Mouse (Mus musculus) spleen, postnatal 14 days (tissue): ENCODE results near the gene Atp6ap1.

Experiments used
- DNase-seq, 2 experiments: peaks; one replicate each; pipeline ENCODE4 v3.0.0; 2021 to 2022; ENCODE audit warnings: low spot score in 2 of 2

The Atp6ap1 gene

DNA sequence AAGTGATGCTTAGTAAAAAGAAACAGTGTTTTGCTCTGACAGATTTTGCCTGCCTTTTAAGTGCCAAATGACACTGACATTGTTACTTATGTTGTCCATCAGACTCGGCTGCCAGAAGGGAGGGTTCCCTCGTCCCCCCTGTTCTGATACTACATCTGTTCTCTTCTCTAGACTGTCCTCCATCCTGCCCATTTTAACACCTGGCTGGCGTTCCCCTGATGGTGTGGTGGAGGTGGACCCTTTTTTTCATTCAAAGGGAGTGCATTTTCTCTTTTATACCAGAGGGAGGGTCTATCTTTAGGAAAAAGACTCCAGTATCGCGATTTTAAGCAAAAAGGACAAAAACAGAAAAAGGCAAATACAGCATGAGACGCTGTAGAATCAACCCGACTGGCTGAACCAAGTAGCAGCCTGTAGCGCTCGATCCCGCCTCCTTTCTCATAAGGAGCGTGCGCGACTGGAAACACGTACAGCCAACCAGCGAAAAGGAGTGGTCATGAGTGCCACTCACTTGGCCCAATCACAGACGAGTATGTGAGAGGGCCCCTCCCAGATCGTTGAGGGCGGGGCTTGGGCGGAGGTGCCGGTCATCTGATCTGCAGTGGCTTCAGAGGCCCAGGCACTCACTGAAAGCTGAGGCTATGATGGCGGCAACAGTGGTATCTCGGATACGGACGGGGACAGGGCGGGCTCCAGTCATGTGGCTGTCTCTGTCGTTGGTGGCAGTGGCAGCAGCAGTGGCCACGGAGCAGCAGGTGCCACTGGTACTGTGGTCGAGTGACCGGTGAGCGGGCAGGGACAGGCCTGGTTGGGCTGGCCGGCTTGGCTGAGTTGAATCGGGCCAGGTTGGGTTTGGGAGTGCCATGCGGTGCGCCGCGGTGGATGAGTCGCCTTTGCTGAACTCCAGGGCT, at the start of gene Atp6ap1:
Gene Atp6ap1, plus strand, starts transcription at position 560 of the 911 bp plus-strand sequence.
- peak; percentile 86 to 87 for DNase-seq

DNA sequence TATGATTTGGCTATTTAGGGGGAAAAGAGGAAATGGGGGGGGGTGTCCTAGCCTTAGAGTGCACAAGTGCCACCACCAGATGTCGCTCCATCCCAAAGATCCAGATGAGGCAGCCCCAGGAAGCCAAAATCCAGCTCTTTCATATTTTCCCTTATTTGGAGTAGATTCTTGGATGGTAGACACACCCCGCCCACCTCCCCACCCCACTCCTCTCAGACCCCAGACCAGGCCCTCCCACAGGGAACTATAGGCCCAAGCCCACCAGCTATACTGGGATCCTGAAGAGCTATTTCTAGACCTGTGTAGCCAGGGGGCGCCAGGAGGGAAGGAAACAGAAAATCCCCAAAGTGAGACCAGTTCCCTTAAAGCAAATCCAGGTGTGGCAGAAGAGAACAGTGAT, 48.2 kb upstream of the Atp6ap1 start:
- DNase-seq, result peak; percentile 23 to 46

DNA sequence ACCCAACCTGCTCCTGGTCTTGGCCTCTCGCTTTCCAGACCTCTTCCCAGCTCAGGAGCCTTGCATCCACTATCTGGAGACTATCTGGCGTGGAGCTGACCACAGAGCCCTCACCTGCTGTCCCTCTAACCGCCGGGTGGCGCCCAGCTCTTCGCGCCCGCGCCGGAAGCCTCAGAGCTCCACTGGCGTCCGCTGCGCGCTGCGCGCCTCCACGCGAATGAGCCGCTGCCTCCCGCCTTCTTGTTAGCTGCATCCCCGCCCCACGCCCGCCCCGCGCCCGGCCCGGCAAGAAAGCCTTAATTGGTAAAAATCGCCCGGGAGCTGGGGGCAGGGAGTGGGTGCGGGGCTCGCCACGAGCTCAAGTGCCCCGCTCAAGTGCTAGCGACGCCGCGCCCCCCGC, 47.3 kb upstream of the Atp6ap1 start, which contains the start of gene Flna:
Gene Flna, minus strand, starts transcription at position 206 of the 400 bp plus-strand sequence.
- DNase-seq, result peak; percentile 23 to 59

DNA sequence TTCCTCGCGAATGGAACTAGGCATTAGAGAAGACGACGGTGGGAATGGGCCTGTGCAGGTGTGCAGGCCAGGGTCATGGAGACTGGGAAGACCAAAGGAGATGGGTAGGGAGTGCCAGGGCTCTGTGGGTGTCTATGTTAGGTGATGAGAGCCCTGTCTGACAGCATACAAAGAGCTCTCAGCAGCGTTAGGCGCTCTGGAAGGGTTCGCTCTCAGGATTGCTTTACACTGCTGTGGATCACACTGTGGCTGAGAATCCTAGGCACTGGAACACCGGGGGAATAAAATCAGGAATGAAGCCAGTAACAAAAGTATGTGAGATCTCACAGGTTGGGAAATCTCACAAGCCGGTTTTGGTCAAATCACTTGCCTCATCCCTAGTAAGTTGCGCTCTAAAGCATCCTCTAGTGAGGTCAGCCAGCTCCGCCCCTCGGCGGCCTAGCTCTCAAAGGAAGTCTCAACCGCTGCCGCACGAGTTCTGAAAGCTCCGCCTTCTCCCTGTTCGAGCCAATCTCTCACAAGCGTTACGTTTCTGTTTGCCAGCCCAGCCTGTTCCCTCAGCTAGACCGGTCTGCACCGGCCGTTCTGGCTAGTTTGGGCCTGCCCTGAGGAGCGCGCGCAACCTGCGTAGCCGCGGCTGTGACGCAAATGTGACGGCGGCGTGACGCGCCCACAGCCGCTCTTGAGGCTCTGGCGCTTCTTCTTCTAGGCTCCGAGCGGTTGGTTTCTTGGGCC, 42.6 kb upstream of the Atp6ap1 start, which contains the start of gene Emd:
Gene Emd, plus strand, starts transcription at position 535 of the 735 bp plus-strand sequence.
- DNase-seq, result peak; percentile 72 to 78

DNA sequence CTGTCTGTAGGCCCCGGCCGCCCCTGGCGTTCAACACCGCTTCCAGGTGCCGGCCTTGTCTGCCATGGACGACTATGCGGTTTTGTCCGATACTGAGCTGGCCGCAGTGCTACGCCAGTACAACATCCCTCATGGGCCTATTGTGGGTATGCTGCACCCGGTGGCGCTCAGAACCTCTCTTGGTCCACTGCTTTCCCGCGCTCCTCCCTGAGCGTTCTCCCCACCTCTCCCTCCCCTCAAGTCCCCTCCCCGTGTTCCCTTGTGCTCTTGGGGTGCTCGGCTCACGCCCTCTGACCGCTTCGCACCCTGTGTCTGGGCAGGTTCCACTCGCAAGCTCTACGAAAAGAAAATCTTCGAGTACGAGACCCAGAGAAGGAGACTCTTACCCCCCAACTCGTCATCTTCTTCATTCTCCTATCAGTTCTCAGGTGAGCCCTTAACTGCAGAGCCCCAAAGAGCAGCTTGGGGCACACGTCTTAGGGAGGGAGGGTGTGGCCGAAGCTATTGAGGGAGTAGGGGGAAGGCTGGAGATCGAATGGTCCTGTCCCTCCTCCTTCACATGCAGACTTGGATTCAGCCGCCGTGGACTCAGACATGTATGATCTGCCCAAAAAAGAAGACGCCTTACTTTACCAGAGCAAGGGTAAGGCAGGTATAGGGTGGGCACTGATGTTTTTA, 41.9 kb upstream of the Atp6ap1 start:
- DNase-seq, result no peak

DNA sequence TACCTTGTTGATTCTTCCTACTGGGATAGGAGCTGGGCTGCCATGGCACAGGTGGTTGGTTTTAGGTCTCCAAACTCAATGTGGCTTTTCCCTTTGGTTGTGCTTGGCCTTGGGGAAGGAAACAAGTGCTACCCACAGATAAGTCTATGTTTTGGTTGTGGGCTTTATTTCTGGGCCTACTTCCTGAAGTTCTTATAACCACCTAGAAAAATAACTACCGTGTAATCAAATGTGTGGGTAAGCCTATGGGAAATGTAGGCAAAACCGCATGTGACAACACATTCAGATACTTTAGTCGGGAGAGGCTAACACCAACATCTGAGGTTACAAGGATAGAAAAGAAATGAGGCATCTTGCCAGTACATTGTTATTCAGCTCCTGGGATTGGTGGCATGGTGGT, 39.2 kb upstream of the Atp6ap1 start:
- no peak for DNase-seq

DNA sequence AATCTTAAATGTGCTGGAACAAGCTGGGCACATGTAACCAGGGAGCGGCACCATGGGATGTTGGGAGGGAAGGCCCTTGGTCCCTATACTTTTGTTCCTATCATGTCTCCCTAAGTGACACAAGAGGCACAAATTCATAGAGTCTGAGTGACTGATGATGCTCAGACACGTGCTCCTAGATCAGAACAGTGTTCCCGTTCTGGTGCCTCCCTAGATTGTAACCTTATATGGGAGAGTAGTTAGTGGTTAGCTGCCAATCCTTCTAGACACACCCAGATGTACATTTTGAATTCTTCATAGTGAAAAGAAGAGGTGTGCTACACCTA, 27.2 kb upstream of the Atp6ap1 start:
- no peak for DNase-seq

DNA sequence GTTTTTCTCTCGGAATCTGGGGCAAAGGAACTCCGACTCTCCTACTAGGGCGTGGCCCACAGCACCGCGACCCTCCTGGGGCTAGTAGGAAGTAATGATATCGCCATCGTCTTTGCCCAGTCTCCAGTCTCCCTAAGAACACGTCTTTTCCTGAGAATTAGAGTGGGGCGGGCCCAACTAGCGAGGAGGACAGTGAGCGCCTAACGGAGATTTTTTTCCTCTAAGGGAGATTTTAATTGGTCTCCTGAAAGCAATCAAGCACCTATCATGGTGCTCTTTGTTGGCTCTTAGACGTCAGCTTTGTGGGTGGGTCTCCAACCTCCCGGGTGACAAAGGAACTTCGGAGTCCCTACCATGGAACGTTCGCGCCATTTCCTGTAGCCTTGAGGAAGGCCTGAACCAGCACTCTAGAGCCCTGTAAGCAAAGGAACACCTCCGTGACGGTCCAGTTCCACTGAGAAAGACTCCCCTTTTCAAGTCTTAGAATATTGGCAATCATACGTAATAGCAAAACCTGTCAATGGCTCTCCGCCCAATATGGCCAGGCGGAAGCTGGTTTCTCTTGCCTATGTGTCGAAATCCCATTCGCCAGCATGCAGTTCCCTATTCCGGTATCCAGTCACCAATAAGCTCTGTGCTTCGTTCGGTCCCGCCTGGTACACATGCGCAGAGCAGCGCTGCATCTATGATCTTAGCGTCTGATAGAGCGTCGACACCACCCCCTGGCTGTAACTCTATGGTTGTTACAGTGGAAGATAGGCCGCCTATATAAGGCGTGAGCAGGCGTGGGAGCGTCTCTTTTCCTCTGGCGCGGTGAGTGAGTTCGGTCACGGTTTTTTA, 26.6 kb upstream of the Atp6ap1 start, which contains the start of gene Rpl10:
Gene Rpl10, plus strand, starts transcription at position 751 of the 840 bp plus-strand sequence.
- DNase-seq, result peak; percentile 69 to 77

DNA sequence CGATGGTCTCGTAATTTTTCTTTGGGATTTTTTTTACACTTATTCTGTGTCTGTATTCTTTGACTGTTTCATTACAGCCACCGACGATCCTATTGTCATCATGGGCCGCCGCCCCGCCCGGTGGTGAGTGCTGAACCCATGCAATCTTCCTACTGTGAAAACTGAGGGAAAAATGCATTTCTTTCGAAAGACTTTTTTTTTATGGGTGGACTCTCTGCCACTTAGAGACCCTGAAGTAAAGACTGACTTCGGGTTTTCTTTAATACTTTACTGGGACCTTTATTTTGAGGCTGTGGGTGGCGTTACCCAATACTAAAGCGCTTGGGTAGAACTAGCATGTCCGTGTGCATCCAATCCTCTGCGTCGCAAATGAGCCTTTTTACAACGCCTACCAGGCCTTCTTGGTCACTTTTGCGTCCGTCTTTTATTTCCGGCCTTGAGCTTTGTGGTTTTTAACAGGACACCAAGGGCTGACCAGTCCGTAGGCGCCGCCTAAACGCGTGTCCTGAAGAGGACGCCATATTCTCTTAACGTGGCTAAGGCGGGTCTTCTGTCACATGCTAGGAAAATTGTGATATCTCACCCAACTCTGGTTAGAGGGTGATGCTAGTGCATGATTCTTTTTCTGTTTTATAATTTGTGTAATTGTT, 25.9 kb upstream of the Atp6ap1 start:
- no peak for DNase-seq

DNA sequence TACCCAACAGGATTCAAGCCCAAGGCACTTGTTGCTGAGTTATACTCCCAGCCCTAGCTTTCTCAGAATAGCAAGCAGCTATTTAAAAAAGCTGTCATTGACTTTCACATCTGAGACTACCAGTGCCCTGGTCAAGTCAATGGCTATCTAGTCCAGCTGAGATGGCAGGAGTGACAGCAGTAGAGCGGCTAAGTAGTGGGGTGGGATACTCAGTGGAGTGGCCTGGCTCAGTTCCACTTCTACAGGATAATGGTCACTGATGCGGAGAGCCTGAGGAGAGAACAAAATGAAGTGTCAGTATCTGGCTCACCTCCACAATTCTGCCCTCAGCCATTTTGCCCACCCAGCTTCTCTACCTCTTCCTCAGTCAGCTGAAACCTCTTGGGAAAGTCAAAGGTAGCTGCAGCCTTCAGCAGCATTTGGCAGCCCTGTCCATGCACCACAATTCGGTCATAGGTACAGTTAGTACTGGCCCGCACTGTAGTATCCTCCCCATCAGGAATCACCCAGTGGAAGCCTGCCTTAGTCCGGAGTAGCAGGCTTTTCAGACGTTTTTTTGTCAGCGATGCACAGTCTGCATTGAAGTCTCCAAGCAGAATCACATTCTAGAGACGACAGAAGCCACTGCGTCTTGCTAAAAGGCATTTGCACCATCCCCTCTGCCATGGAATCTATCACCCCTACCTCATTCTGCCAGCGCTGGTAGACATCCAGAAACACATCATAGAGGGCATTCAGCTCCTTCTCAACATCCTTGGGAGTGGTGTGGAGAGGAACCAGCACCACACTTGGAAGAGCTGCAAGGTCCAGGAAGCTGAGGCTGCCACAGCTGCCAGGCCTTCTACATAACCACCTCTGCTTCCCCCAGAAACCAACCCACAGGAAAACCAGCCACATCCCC, 23.2 kb upstream of the Atp6ap1 start:
- DNase-seq, result no peak

DNA sequence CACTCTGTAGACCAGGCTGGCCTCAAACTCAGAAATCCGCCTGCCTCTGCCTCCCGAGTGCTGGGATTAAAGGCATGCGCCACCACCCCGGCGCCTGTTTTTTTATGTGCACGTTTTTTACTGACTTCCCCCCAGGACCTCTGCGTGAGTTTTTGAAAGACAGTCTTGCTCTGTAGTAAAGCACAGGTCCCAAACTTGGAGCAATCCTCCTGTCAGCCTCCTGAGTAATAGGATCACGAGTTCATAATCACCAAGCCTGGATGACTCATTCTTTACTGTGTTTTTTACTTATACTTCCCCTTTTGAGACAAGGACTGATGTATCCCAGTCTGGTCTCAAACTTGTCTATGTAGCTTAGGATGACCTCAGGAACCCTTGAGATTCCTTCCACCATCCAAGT, 19.0 kb upstream of the Atp6ap1 start:
- no peak for DNase-seq

DNA sequence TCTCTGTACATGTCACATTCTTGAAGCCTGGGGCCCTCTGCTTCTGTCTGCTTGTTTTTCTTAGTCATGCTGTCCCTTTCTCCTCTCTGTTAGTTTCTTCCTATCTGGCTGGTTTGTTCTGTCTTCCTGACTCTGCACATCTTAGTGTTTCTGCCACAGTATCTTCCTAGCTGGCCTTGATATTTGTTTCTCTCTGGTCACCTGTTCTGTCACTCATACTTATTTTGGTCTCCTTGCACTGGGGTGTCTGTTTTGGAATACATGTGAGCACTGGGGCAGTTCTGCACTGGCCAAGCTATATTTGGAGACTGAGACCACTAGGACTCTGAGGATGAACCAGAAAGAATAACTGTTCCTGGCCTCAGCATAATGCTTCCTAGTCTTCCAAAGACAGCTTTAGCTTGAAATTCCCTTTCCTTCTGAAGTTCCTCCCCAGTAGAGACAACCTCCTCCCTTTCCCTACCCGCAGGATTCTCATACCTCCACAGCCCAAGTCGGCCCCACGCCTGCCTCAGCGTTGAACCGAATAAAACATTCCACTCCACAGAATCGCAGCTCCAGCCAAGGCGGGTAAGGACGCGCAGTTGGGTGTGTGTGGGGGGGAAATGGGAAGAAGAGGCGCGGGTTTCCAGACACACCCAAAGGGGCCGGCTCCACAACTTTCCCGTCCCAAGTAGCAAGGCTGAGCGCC, 15.7 kb upstream of the Atp6ap1 start:
- no peak for DNase-seq

DNA sequence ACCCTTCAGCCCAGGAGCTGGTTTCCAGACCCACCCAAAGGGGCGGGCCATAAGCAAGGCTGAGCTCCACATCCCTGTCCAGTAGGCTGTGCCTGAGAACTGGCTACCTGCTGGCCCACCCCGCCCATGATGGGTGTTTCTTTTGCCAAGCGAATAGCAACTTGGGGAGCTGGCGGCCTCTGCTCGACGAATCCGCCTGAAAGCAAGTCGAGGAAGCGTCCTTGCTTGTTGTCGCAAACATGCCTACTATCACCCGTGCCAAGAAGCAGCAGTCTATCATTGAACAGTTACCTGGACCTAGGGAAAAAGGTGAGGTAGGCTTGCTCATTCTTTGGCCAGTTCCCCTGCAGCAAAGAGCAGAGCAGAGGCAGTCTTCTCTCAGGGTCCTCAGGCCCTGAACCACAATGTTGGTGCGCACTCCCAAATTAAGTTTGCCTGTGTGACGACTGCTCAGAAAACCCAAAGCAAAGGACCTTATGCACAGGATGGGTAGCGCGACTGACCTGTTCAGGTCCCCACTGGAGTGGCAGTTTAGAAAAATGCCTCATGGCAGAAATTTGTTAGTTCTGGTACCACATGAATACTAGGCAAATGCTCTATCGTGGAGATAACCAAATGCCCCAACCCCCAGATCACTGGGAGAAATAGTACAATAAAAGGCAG, 15.0 kb upstream of the Atp6ap1 start, which contains the start of the genes Taz and Dnase1l1:
Gene Taz, plus strand, starts transcription at position 181 of the 663 bp plus-strand sequence.
Gene Dnase1l1, minus strand, starts transcription at position 606 of the 663 bp plus-strand sequence.
- DNase-seq, result peak; percentile 47 to 62

DNA sequence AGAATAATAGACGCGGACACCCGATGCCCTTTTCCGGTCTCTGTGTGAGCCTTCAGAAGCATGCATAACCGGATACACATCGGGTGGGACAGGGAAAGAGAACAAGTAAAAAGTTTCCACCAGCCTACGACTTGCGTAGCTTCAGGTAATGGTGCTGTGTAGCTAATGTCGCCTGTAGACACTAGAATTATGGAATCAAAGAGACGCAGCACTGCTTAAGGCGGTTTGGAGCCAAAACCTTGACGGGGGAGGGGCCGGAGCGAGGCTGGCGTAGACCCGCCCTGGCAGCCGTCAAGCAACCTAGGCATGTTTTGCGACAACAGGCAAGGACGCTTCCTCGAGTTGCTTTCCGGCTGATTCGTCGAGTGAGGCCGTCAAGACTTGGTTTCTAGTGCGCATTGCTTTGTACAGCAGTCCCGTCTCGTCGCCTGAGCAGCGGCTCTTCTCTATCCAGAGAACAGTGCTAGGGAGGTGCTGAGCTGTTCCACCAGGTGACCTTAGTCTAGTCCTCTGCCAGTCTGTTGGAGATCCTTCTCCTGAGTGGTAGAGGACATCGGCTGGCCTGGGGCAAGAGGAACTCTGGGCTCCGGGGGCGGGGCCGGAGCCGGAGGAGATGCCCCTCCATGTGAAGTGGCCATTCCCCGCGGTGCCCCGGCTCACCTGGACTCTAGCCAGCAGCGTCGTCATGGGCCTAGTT, 14.4 kb upstream of the Atp6ap1 start:
- peak; percentile 71 to 77 for DNase-seq

DNA sequence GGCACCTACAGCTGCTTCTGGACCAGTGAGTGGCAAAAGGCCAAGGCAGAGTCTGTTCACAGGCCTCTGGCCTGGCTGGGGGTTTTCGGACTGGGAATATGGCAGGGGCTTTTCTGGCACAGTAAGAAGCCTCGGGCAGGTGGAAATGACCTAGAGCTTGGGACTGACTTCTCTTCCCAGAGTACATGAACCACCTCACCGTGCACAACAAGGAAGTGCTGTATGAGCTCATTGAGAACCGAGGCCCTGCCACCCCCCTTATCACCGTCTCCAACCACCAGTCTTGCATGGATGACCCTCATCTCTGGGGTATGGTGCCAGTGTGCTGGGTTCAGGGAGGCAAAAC, 13.8 kb upstream of the Atp6ap1 start:
- no peak for DNase-seq

DNA sequence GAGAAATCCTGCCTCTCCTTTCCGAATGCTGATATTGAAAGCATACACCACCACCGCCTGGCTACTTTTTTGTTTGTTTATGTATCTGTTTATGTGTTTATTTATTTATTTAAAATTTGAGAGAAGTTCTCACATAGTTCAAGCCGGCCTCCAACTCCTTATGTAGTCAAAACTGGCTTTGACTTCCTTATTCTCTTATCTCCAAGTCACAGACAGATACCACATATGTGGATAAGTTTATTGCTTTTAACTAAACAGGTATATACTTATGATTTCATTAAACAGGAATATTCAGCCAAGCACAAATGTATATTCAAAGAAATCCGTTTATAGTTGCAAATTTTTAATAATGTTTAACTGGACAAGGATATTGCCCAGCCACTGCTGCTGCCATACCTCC, 3.5 kb upstream of the Atp6ap1 start:
- no peak for DNase-seq

DNA sequence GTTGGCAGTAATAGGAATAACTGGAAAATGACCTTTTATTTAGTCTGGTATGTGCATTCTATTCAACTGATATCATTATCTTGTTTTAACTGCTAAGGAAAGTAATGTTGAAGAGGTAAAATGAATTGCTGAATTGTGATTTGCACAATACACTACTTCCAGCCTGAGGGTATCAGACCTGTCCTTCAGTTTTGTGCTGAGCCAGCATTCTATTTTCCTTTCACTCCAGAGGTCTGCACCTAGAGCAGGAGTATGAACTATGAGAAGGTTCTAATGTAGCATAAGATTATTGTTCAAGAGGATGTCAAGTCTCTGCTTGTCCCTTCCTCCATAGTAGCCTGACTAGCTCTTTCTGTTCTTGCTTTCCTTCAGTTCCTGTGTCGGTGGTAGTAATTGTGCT, 1.5 kb downstream of the Atp6ap1 start:
- DNase-seq, result no peak

DNA sequence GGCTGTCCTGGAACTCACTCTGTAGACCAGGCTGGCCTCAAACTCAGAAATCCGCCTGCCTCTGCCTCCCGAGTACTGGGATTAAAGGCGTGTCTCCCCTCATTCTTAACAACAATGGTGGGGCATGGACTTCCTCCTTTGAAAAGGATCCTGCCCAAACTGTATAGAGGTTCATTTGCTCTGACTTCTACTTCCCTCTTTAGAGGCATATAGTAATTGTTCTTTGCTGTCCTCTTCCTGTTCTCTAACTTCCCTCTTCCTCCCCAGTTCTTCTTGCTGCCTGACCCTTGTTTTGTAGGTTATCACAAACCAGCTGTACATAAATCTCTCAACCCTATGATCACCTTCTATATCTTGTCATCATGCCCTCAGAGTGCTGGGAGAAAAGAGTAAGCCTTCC, 2.8 kb downstream of the Atp6ap1 start:
- no peak for DNase-seq
